Mouse (Mus musculus): ENCODE data around the gene Cdc26.
A peak's percentile ranks its signal among the peaks of the same experiment; 100 is the strongest.

The Cdc26 gene

GRCm38 (mm10) chr4:62407730-62408582 is 486 bp downstream of the Cdc26 start:
- peak; percentile 47 for ATAC-seq (ENCODE audit: insufficient number of reproducible peaks, low FRiP score, low TSS enrichment)

- ATAC-seq (ENCODE audit: insufficient number of reproducible peaks, low FRiP score, low TSS enrichment), result no peak
Measured at GRCm38 (mm10) chr4:62406133-62406532, 2.3 kb downstream of the Cdc26 start.

GRCm38 (mm10) chr4:62398956-62399355 is 9.5 kb downstream of the Cdc26 start:
- ATAC-seq (ENCODE audit: insufficient number of reproducible peaks, low FRiP score, low TSS enrichment), result no peak

GRCm38 (mm10) chr4:62397616-62398365 is 10.7 kb downstream of the Cdc26 start:
- ATAC-seq (ENCODE audit: insufficient number of reproducible peaks, low FRiP score, low TSS enrichment), result no peak

- no peak for ATAC-seq (ENCODE audit: insufficient number of reproducible peaks, low FRiP score, low TSS enrichment)
Measured at GRCm38 (mm10) chr4:62395806-62396205, 12.6 kb downstream of the Cdc26 start.

- ATAC-seq (ENCODE audit: insufficient number of reproducible peaks, low FRiP score, low TSS enrichment), result no peak
Measured at GRCm38 (mm10) chr4:62393459-62393858, 15.0 kb downstream of the Cdc26 start.

GRCm38 (mm10) chr4:62391892-62392291 is 16.6 kb downstream of the Cdc26 start:
- ATAC-seq (ENCODE audit: insufficient number of reproducible peaks, low FRiP score, low TSS enrichment), result no peak

- no peak for ATAC-seq (ENCODE audit: insufficient number of reproducible peaks, low FRiP score, low TSS enrichment)
Measured at GRCm38 (mm10) chr4:62389592-62390512, 18.6 kb downstream of the Cdc26 start.

- no peak for ATAC-seq (ENCODE audit: insufficient number of reproducible peaks, low FRiP score, low TSS enrichment)
Measured at GRCm38 (mm10) chr4:62385439-62385838, 23.0 kb downstream of the Cdc26 start.

- no peak for ATAC-seq (ENCODE audit: insufficient number of reproducible peaks, low FRiP score, low TSS enrichment)
Measured at GRCm38 (mm10) chr4:62384159-62384558, 24.3 kb downstream of the Cdc26 start.

- no peak for ATAC-seq (ENCODE audit: insufficient number of reproducible peaks, low FRiP score, low TSS enrichment)
Measured at GRCm38 (mm10) chr4:62383752-62384151, 24.7 kb downstream of the Cdc26 start.

GRCm38 (mm10) chr4:62383207-62383606 is 25.2 kb downstream of the Cdc26 start:
- no peak for ATAC-seq (ENCODE audit: insufficient number of reproducible peaks, low FRiP score, low TSS enrichment)

GRCm38 (mm10) chr4:62379724-62380381 is 28.6 kb downstream of the Cdc26 start:
- ATAC-seq (ENCODE audit: insufficient number of reproducible peaks, low FRiP score, low TSS enrichment), result no peak

- ATAC-seq (ENCODE audit: insufficient number of reproducible peaks, low FRiP score, low TSS enrichment), result no peak
Measured at GRCm38 (mm10) chr4:62376123-62376522, 32.3 kb downstream of the Cdc26 start.

- ATAC-seq (ENCODE audit: insufficient number of reproducible peaks, low FRiP score, low TSS enrichment), result no peak
Measured at GRCm38 (mm10) chr4:62374342-62374741, 34.1 kb downstream of the Cdc26 start.

GRCm38 (mm10) chr4:62373668-62374067 is 34.8 kb downstream of the Cdc26 start:
- no peak for ATAC-seq (ENCODE audit: insufficient number of reproducible peaks, low FRiP score, low TSS enrichment)

- ATAC-seq (ENCODE audit: insufficient number of reproducible peaks, low FRiP score, low TSS enrichment), result no peak
Measured at GRCm38 (mm10) chr4:62372818-62373520, 35.5 kb downstream of the Cdc26 start.

- no peak for ATAC-seq (ENCODE audit: insufficient number of reproducible peaks, low FRiP score, low TSS enrichment)
Measured at GRCm38 (mm10) chr4:62372410-62372809, 36.0 kb downstream of the Cdc26 start.

- ATAC-seq (ENCODE audit: insufficient number of reproducible peaks, low FRiP score, low TSS enrichment), result no peak
Measured at GRCm38 (mm10) chr4:62369091-62369490, 39.4 kb downstream of the Cdc26 start.
